Mouse (Mus musculus) WW6 (cell line): Measurements from ENCODE around the gene Fam90a1b.
"Not testable (repeated sequence)": the region's sequence is repeated elsewhere in the genome, so short reads cannot be mapped to it uniquely, and the experiment has no call there.

Experiments used
- DNase-seq: peaks from one replicate; pipeline ENCODE4 v3.0.0-alpha.2; 2013; ENCODE audit warnings: low read depth, low spot score

Gene Fam90a1b

GRCm38 (mm10) chrX:94366670-94367241 is at the start of gene Fam90a1b, which contains the start of gene Apoo:
Fam90a1b (minus strand) TSS chrX:94366777.
Apoo (plus strand) TSS chrX:94367117.
- peak; percentile 80 for DNase-seq

GRCm38 (mm10) chrX:94408975-94409374 is 42.4 kb upstream of the Fam90a1b start:
- no peak for DNase-seq

- no peak for DNase-seq
Measured at GRCm38 (mm10) chrX:94378734-94379133, 12.2 kb upstream of the Fam90a1b start.

- DNase-seq: no peak
Measured at GRCm38 (mm10) chrX:94367248-94367647, 671 bp upstream of the Fam90a1b start.

GRCm38 (mm10) chrX:94366029-94366428 is 548 bp downstream of the Fam90a1b start:
- no peak for DNase-seq

- DNase-seq: no peak
Measured at GRCm38 (mm10) chrX:94365381-94365925, 1.1 kb downstream of the Fam90a1b start.

- not testable (repeated sequence) for DNase-seq
Measured at GRCm38 (mm10) chrX:94343638-94344037, 22.9 kb downstream of the Fam90a1b start.

GRCm38 (mm10) chrX:94321036-94321902 is 45.3 kb downstream of the Fam90a1b start:
- DNase-seq: no peak
